In genomic region chr3:132018505-132018904, GRCm38 (mm10) we compare ENCODE assay signal across 18 mouse cellular contexts.
DNase-seq lines count a peak whose midpoint lies in the region; ATAC-seq lines count a peak whose summit lies in the region.
"Had no signal": no experiment of that assay in that cellular context is flagged by ENCODE, and none has a peak within 500 bp of the region (broad histone marks: within the 10 kb centered on the region; RNA-seq: fewer than 3 reads in every experiment).

No protein-coding gene starts in this region.

- 40% methylated on average over 2 of the region's 2 CpGs for WGBS in midbrain, embryonic 11.5 days
- WGBS in midbrain, embryonic 16.5 days: 26% methylated on average over 2 of the region's 2 CpGs
- WGBS in forebrain, embryonic 14.5 days: 7% methylated on average over 2 of the region's 2 CpGs
- WGBS in midbrain, embryonic 14.5 days: 18% methylated on average over 2 of the region's 2 CpGs

- H3K9ac ChIP-seq in midbrain, embryonic 11.5 days (ENCODE audit: low read length): no peak overlapping the region
- no peak overlapping the region for H3K9ac ChIP-seq in midbrain, embryonic 16.5 days (ENCODE audit: low read depth, low read length)
- no peak overlapping the region for H3K9ac ChIP-seq in forebrain, embryonic 14.5 days (ENCODE audit: low read length)
- no peak overlapping the region for H3K9ac ChIP-seq in midbrain, embryonic 14.5 days (replicated peaks; ENCODE audit: low read length)
- H3K9ac ChIP-seq: heart, embryonic 12.5 days; limb, embryonic 15.5 days had no signal

- H3K4me3 ChIP-seq in midbrain, embryonic 11.5 days (ENCODE audit: low read depth, low read length): no peak overlapping the region
- H3K4me3 ChIP-seq in midbrain, embryonic 16.5 days (ENCODE audit: low read depth, low read length): no peak overlapping the region
- no peak overlapping the region for H3K4me3 ChIP-seq in forebrain, embryonic 14.5 days (ENCODE audit: low read depth, low read length)
- H3K4me3 ChIP-seq in midbrain, embryonic 14.5 days (replicated peaks; ENCODE audit: low read depth, low read length): no peak overlapping the region
- H3K4me3 ChIP-seq: heart, embryonic 12.5 days; limb, embryonic 15.5 days had no signal

- no peak overlapping the region for H3K27ac ChIP-seq in midbrain, embryonic 11.5 days (ENCODE audit: low read depth, low read length)
- H3K27ac ChIP-seq in midbrain, embryonic 16.5 days (ENCODE audit: low read length): no peak overlapping the region
- no peak overlapping the region for H3K27ac ChIP-seq in forebrain, embryonic 14.5 days (ENCODE audit: low read depth, low read length)
- no peak overlapping the region for H3K27ac ChIP-seq in midbrain, embryonic 14.5 days (replicated peaks; ENCODE audit: low read depth, low read length)
- H3K27ac ChIP-seq: limb, embryonic 15.5 days had no signal

- no peaks in the 10 kb centered on the region for H3K36me3 ChIP-seq in midbrain, embryonic 11.5 days (ENCODE audit: control insufficient read depth, insufficient read depth, low read length)
- H3K36me3 ChIP-seq in midbrain, embryonic 16.5 days (ENCODE audit: control insufficient read depth, insufficient read depth, low read length): no peaks in the 10 kb centered on the region
- no peaks in the 10 kb centered on the region for H3K36me3 ChIP-seq in forebrain, embryonic 14.5 days (ENCODE audit: control insufficient read depth, insufficient read depth, low read length)
- H3K36me3 ChIP-seq in midbrain, embryonic 14.5 days (ENCODE audit: control insufficient read depth, insufficient read depth, low read length): no peaks in the 10 kb centered on the region
- H3K36me3 ChIP-seq: heart, embryonic 12.5 days; limb, embryonic 15.5 days had no signal

- peak; percentile 33; the same call in 1 of the 2 replicates for ATAC-seq in midbrain, embryonic 11.5 days (ENCODE audit: low FRiP score)
- no peak for ATAC-seq in midbrain, embryonic 16.5 days
- peak; percentile 88 for ATAC-seq in forebrain, embryonic 14.5 days
- peak; percentile 31; the same call in 1 of the 2 replicates for ATAC-seq in midbrain, embryonic 14.5 days (ENCODE audit: low FRiP score, low TSS enrichment)
- ATAC-seq: lung, postnatal 0 days had no signal

- no peaks in the 10 kb centered on the region for H3K9me3 ChIP-seq in midbrain, embryonic 11.5 days (ENCODE audit: control insufficient read depth, low read length)
- no peaks in the 10 kb centered on the region for H3K9me3 ChIP-seq in midbrain, embryonic 16.5 days (replicated peaks; ENCODE audit: control insufficient read depth, low read length, poor library complexity, severe bottlenecking)
- H3K9me3 ChIP-seq in forebrain, embryonic 14.5 days (replicated peaks; ENCODE audit: control insufficient read depth, low read length): no peaks in the 10 kb centered on the region
- no peaks in the 10 kb centered on the region for H3K9me3 ChIP-seq in midbrain, embryonic 14.5 days (ENCODE audit: control insufficient read depth, low read length)
- H3K9me3 ChIP-seq: heart, embryonic 12.5 days; limb, embryonic 15.5 days had no signal

- no peaks in the 10 kb centered on the region for H3K27me3 ChIP-seq in midbrain, embryonic 11.5 days (ENCODE audit: control insufficient read depth, insufficient read depth, low read length)
- H3K27me3 ChIP-seq in midbrain, embryonic 16.5 days (ENCODE audit: control insufficient read depth, insufficient read depth, low read depth, low read length): no peaks in the 10 kb centered on the region
- H3K27me3 ChIP-seq in forebrain, embryonic 14.5 days (replicated peaks; ENCODE audit: control insufficient read depth, insufficient read depth, low read length): no peaks in the 10 kb centered on the region
- no peaks in the 10 kb centered on the region for H3K27me3 ChIP-seq in midbrain, embryonic 14.5 days (ENCODE audit: control insufficient read depth, insufficient read depth, low read length)
- H3K27me3 ChIP-seq: CH12.LX; heart, embryonic 12.5 days; limb, embryonic 15.5 days had no signal

- peaks cover 23% of the 10 kb centered on the region for H3K4me1 ChIP-seq in midbrain, embryonic 11.5 days (ENCODE audit: control insufficient read depth, insufficient read depth, low read length)
- H3K4me1 ChIP-seq in midbrain, embryonic 16.5 days (ENCODE audit: control insufficient read depth, insufficient read depth, low read length): peaks cover 13% of the 10 kb centered on the region; the same call in 1 of the 2 replicates
- H3K4me1 ChIP-seq in forebrain, embryonic 14.5 days (ENCODE audit: control insufficient read depth, insufficient read depth, low read length): peaks cover 20% of the 10 kb centered on the region
- peaks cover 18% of the 10 kb centered on the region for H3K4me1 ChIP-seq in midbrain, embryonic 14.5 days (ENCODE audit: control insufficient read depth, insufficient read depth, low read length)

- DNase-seq in midbrain, embryonic 11.5 days (ENCODE audit: low spot score, missing footprints): peak; percentile 82
- DNase-seq in forebrain, embryonic 14.5 days (ENCODE audit: low spot score): peak; percentile 80
- DNase-seq in midbrain, embryonic 14.5 days: no peak
- DNase-seq in retina, postnatal 1 day: peak; percentile 87
- no peak for DNase-seq in thymus, postnatal 36 days
- no peak for DNase-seq in thymus, postnatal 0 days (ENCODE audit: low spot score)
- DNase-seq: adrenal gland, postnatal 36 days; cerebellum, adult 2 months; cerebellum, postnatal 36 days; heart, postnatal 14 days; kidney, adult 8-10 months; kidney, postnatal 14 days; thymus, postnatal 25 days had no signal

- no peak overlapping the region for H3K4me2 ChIP-seq in midbrain, embryonic 11.5 days
- H3K4me2 ChIP-seq in midbrain, embryonic 16.5 days (ENCODE audit: low read length): no peak overlapping the region
- H3K4me2 ChIP-seq in forebrain, embryonic 14.5 days (ENCODE audit: low read length): no peak overlapping the region
- H3K4me2 ChIP-seq in midbrain, embryonic 14.5 days (ENCODE audit: low read length): no peak overlapping the region
- H3K4me2 ChIP-seq: heart, embryonic 12.5 days; limb, embryonic 15.5 days had no signal

Comparison
In these comparisons a context has a peak if more than half of its experiments do, and no peak if none do; other contexts are left out.
1. DNase-seq: peak in midbrain, embryonic 11.5 days (single experiment), forebrain, embryonic 14.5 days (single experiment) and retina, postnatal 1 day (single experiment); none in midbrain, embryonic 14.5 days (single experiment), thymus, postnatal 36 days (0 of 2) and thymus, postnatal 0 days (single experiment).